Mouse (Mus musculus): Measurements from ENCODE around the gene Trim66.

Trim66 gene

GRCm38 (mm10) chr7:109445012-109445411, 62.9 kb downstream of the Trim66 start:
- peak; percentile 59 to 75 for DNase-seq

DNA sequence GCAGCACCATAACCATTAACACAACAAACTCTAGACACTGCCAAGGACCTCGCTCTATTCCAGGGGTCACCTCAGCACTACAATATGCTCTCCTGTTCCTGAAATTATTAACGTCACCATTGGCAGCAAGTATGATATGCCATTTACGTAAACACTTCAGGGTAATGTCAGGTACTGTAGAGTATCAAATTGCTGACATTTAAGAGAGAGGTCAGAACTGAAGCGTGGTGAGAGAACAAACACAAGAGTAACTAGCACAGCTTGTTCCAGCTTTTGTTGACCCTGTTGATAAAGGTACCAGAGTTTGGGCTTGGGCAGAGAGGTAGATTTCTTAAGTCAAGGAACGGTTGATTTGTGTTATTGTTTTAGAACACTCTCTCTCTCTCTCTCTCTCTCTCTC, 65.2 kb downstream of the Trim66 start:
- no peak for DNase-seq

GRCm38 (mm10) chr7:109440697-109441269, 67.2 kb downstream of the Trim66 start:
- DNase-seq = no peak

DNA sequence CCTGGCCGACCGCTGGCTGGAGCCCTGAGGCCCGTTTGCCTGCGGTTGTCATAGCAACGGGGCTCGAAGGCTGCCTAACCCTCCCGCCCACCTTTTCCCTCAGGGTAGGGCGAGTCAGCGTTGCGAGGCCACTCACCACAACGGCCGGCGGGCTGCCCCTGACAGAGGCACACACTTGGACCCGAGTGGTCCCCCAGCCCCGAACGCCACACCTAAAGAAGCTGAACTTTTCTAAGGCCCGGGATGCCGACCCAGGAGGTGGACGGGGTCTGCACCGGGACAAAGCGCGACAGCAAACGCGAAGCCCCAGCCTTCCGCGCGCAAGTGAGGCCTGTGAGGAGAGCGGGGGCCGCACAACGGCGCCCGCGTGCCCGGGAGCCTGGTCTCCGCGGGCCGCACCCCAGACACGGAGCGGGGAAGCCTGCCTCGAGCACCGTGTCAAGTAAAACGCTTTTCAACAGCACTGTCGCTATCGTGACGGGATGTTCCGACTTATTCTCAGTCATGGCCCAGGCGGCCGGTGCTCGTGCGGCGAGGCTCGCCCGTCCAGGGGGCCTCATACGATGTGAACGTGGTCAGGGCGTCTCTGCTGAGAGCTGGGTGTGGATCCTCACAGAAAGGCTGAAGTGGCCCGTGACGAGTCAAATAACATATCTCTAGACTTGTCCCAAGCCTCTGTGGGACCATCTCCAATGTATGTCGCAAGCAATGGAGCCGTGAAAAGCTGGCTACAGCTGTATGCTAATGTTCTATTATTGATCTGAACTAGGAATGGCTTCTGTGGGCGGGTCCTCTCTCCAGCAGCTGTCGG, 68.9 kb downstream of the Trim66 start, which contains the start of gene Stk33:
TSS of gene Stk33 (minus strand) at position 301 of the 811 bp plus-strand sequence.
- peak; percentile 40 to 46 for DNase-seq

DNA sequence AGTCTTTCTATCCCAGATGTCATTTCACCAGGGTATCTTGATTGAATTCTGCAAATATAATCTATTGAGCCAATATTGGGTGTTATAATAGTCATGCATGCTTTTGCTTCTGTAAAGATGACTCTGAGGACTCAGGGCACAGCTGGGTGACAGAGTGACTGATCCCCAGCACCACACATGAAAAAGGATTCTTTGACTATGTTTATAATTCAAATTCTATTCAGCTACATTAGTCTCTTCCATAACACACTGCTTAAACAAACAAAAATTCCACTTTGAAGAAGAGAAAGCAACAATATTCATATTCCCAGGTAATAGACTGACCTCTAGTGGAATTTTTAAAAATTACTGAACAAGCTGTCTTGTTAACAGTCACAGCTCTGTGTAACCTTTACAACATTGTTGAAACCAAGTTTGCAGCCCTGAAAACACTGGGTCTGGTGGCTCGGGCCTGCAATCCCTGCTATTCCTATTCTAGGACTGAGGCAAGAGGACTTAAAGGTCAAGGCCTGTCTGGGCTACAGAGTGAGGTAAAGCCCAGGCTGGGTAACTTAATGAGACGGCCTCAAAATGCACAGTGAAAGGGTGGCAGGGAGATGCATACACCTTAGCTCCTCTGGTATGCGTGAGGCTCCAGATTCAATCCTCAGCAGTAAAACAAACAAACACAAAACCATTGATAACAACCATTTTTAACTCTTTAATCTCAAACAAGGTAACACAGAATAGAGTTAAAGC, 83.3 kb downstream of the Trim66 start:
- DNase-seq = peak in 1 of 2 experiments; percentile 7

GRCm38 (mm10) chr7:109422803-109423202, 85.1 kb downstream of the Trim66 start:
- no peak for DNase-seq

DNA sequence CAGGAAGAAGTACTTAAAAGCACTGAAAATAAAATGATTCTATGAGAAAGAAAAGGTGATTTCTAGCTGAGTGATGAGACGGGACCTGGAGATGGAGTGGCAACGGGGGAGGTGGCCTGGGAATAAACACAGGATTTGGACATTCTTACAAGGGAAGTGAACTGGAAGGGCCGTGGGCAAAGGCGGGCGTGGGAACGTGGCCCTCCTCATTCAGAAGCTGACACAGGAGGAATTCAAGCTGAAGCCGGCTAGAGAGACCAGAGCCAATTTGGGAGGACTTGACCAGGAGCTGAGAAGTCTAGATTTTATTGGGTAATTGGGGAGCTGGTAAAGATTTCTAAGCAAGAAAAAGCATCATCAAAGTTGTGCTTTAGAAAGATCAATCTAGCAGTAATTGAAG, 102.4 kb downstream of the Trim66 start:
- DNase-seq = no peak

GRCm38 (mm10) chr7:109399299-109399698, 108.6 kb downstream of the Trim66 start:
- peak; percentile 55 to 73 for DNase-seq

All from cerebellum, postnatal 25 days (tissue).